Mouse (Mus musculus) left cerebral cortex, postnatal 14 days (tissue): ENCODE results near the gene Iqcc. TPM values are rescaled to one million over a fixed set of nuclear protein-coding genes. Genes with fewer than 3 reads are reported as not detected.

Experiments
- DNase-seq, 2 experiments: peaks; one replicate each; pipeline ENCODE4 v3.0.0; 2021 to 2022; ENCODE audit warnings: low spot score in 2 of 2, mixed read lengths in 1 of 2
- intact Hi-C: fragments of 180-260 bp; cut with DNase I; formaldehyde crosslinking; loops from one replicate; pipeline ENCODE4 v1.15.1; 2025
- total RNA-seq, 2 experiments: library from RNA; stranded (reverse); gene quantifications; 2 replicates each; pipeline ENCODE4 v1.2.3; 2021

The Iqcc gene
- total RNA-seq, 2 experiments from 2014 or later, result 29.3 to 35.1 TPM

GRCm38 (mm10) chr4:129623681-129624091 lies 4.8 kb upstream of the Iqcc start, which contains the start of gene Ccdc28b:
TSS of gene Ccdc28b (minus strand) at chr4:129623947.
- peak; percentile 61 to 73 for DNase-seq

GRCm38 (mm10) chr4:129622803-129623535 lies 4.1 kb upstream of the Iqcc start:
- intact Hi-C loops, result no loop called here
- no peak for DNase-seq

More at GRCm38 (mm10) chr4:129623681-129624091, 4.8 kb upstream of the Iqcc start, which contains the start of gene Ccdc28b:
- intact Hi-C loops, result loop anchor here (2.0 kb wide), 1 partner anchor 17 kb away; the partner anchor contains the start of gene Txlna

GRCm38 (mm10) chr4:129622120-129622802 lies 3.4 kb upstream of the Iqcc start:
- DNase-seq, result no peak
- intact Hi-C loops, result no loop called here

GRCm38 (mm10) chr4:129621283-129621841 lies 2.5 kb upstream of the Iqcc start:
- intact Hi-C loops, result no loop called here
- no peak for DNase-seq

- intact Hi-C loops, result no loop called here
- DNase-seq, result no peak
Measured at GRCm38 (mm10) chr4:129620419-129621282, 1.8 kb upstream of the Iqcc start.

- DNase-seq, result no peak
- intact Hi-C loops, result no loop called here
Measured at GRCm38 (mm10) chr4:129618031-129618430, 868 bp downstream of the Iqcc start.

GRCm38 (mm10) chr4:129617121-129617641 lies 1.7 kb downstream of the Iqcc start:
- intact Hi-C loops, result no loop called here
- no peak for DNase-seq

GRCm38 (mm10) chr4:129616631-129617030 lies 2.3 kb downstream of the Iqcc start:
- DNase-seq, result no peak
- intact Hi-C loops, result no loop called here

- intact Hi-C loops, result no loop called here
- no peak for DNase-seq
Measured at GRCm38 (mm10) chr4:129615801-129616290, 3.1 kb downstream of the Iqcc start.

- intact Hi-C loops, result no loop called here
- no peak for DNase-seq
Measured at GRCm38 (mm10) chr4:129614093-129614492, 4.8 kb downstream of the Iqcc start, which contains the start of gene Dcdc2b. TSS of gene Dcdc2b (minus strand) at chr4:129614257.

GRCm38 (mm10) chr4:129610472-129610871 lies 8.4 kb downstream of the Iqcc start:
- DNase-seq, result no peak
- intact Hi-C loops, result no loop called here

GRCm38 (mm10) chr4:129610026-129610425 lies 8.9 kb downstream of the Iqcc start:
- intact Hi-C loops, result no loop called here
- no peak for DNase-seq

- intact Hi-C loops, result loop anchor here (5.0 kb wide), 1 partner anchor 117 kb away; the partner anchor contains the start of genes Fam229a and Tssk3
- DNase-seq, result no peak
Measured at GRCm38 (mm10) chr4:129609139-129609631, 9.7 kb downstream of the Iqcc start.

- peak; percentile 85 to 91 for DNase-seq
- intact Hi-C loops, result loop anchor here (5.0 kb wide), 1 partner anchor 116 kb away; the partner anchor contains the start of genes Fam229a and Tssk3
Measured at GRCm38 (mm10) chr4:129608426-129609025, 10.4 kb downstream of the Iqcc start.

- intact Hi-C loops, result no loop called here
- peak; percentile 85 to 86 for DNase-seq
Measured at GRCm38 (mm10) chr4:129600233-129601158, 18.4 kb downstream of the Iqcc start, which contains the start of the genes Eif3i and Tmem234. TSS of gene Eif3i (minus strand) at chr4:129600648. TSS of gene Tmem234 (plus strand) at chr4:129600668.

- no peak for DNase-seq
- intact Hi-C loops, result no loop called here
Measured at GRCm38 (mm10) chr4:129588865-129589264, 30.0 kb downstream of the Iqcc start.

- DNase-seq, result no peak
- intact Hi-C loops, result no loop called here
Measured at GRCm38 (mm10) chr4:129586943-129587342, 32.0 kb downstream of the Iqcc start.
